ENCODE assay signal across 22 mouse cellular contexts in the genomic region with DNA sequence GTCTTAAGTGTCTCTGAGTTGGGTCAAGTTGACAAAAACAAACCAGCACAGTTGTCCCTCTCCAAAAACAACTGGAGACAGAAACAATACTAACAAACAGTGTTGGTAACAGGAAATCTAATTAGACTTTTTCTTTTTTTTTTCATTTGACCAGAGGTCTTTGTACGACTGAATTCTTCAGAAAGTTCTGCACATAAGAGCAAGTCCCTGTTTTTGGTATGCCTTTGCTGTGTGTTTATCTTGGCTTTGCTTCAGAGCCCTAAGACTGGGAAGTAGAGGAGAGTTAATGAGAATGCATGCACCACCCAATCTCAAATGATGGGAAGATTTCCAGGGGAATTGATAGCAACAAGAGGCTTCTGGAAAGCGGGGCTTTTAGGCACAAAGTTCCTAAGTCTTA. TPM values are rescaled to one million over a fixed set of nuclear protein-coding genes. Genes with fewer than 3 reads are reported as not detected.
"Had no signal": no experiment of that assay in that cellular context is flagged by ENCODE, and none has a peak within 500 bp of the region (broad histone marks: within the 10 kb centered on the region; RNA-seq: fewer than 3 reads in every experiment).

No protein-coding gene starts in this region.

- H3K9ac ChIP-seq: limb, embryonic 13.5 days; liver, embryonic 14.5 days; liver, postnatal 0 days; lung, embryonic 14.5 days; midbrain, embryonic 12.5 days; midbrain, embryonic 15.5 days; neural tube, embryonic 12.5 days; neural tube, embryonic 15.5 days had no signal

- H3K9me3 ChIP-seq: limb, embryonic 10.5 days; limb, embryonic 13.5 days; midbrain, embryonic 12.5 days; midbrain, embryonic 15.5 days; neural tube, embryonic 12.5 days; neural tube, embryonic 15.5 days had no signal

- H3K4me1 ChIP-seq: limb, embryonic 10.5 days; limb, embryonic 13.5 days; midbrain, embryonic 12.5 days; midbrain, embryonic 15.5 days; neural tube, embryonic 12.5 days had no signal

- H3K4me2 ChIP-seq: limb, embryonic 13.5 days; lung, embryonic 14.5 days; midbrain, embryonic 12.5 days; midbrain, embryonic 15.5 days; neural tube, embryonic 12.5 days; neural tube, embryonic 15.5 days had no signal

- H3K4me3 ChIP-seq: limb, embryonic 10.5 days; limb, embryonic 13.5 days; midbrain, embryonic 12.5 days; midbrain, embryonic 15.5 days; neural tube, embryonic 12.5 days; neural tube, embryonic 15.5 days had no signal

- ATAC-seq: liver, postnatal 0 days; lung, postnatal 0 days; midbrain, embryonic 15.5 days had no signal

- H3K36me3 ChIP-seq: limb, embryonic 10.5 days; limb, embryonic 13.5 days; midbrain, embryonic 12.5 days; midbrain, embryonic 15.5 days; neural tube, embryonic 12.5 days; neural tube, embryonic 15.5 days had no signal

- H3K27ac ChIP-seq: limb, embryonic 10.5 days; limb, embryonic 13.5 days; liver, embryonic 14.5 days; macrophage; midbrain, embryonic 12.5 days; midbrain, embryonic 15.5 days; neural tube, embryonic 12.5 days; neural tube, embryonic 15.5 days; stomach, postnatal 0 days had no signal

- DNase-seq: kidney, adult 18-20 months; kidney, postnatal 4 days; liver; liver, postnatal 0 days; lung, embryonic 14.5 days; right cerebral cortex, adult 18-20 months; right cerebral cortex, postnatal 14 days; right cerebral cortex, postnatal 4 days; thymus, adult 2 months; thymus, postnatal 14 days; thymus, postnatal 4 days had no signal

- H3K27me3 ChIP-seq: limb, embryonic 13.5 days; midbrain, embryonic 12.5 days; midbrain, embryonic 15.5 days; neural tube, embryonic 12.5 days; neural tube, embryonic 15.5 days had no signal

RNA-seq across cellular contexts. Expression of a gene that starts 13.6 kb away (rescaled TPM):
- total RNA-seq: megakaryocyte, adult 5-6 weeks had no signal
- polyA plus RNA-seq: limb, embryonic 10.5 days; limb, embryonic 13.5 days; macrophage; midbrain, embryonic 12.5 days; neural tube, embryonic 12.5 days; neural tube, embryonic 15.5 days had no signal
